Mouse (Mus musculus): ENCODE measurements at regions not wholly inside any gene's neighbourhood (a gene's known extent, or its start where the extent isn't known, plus 50 kb on each side); places are given as distances from the start of the nearest gene placed in this dataset.

DNA sequence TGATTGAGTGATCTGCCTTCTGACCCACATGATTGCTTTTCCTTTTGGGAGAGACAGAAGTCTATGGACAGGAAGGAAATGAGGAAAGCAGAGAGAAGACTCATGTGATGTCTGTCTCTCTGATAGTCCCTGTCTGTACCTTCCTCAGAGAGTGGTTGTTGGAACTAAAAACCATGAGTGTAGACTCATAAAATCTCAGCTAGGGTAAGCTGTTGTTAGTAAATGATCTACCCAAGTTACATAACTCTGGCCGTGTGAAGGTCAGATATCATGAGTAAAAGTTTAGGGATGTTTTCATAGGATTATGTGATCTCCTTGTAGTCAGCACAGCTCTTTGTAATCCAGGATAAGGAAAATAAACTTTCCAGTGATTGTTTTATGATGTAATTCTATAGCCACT lies 183.0 kb upstream of the Slc30a5 start:
- DNase-seq (ENCODE audit: low spot score): no peak

DNA sequence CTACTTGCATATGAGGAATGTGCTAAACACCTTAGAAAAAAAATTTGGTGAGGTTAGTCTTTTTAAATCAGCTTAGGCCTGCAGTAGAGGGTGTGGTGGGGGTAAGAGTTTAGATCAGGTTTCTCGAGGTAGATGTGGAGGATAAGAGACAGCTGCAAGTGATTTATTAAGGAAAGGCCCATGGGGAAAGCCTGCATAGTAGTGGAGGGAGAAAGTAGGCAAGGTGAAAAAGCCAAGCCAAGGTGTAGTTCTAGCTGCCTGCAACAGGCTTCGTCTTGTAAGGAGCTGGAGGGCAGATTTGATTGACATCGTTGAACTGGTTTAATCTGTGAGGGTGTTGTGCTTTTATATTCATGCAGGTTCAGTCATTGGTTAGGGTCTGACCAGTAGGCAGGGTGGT lies 182.2 kb upstream of the Slc30a5 start:
- DNase-seq (ENCODE audit: low spot score): no peak

- no peak for DNase-seq (ENCODE audit: low spot score)
These were observed 180.4 kb upstream of the Slc30a5 start for GRCm38 (mm10) chr13:101013604-101014003.

DNA sequence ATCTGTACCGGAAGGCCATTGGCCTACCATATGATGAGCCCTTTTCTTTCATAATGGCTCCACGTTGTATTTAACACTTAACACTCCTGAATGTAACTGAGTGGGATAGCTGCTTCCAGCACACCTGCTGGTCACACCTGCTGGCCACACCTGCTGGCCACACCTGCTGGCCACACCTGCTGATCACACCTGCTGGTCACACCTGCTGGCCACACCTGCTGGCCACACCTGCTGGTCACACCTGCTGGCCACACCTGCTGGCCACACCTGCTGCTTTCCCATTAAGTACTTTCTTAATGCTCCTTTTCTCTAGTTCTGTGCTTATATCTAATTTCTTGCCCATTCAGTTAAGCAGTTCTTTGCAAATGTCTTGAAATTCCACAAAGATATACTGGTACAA lies 157.4 kb upstream of the Slc30a5 start:
- DNase-seq (ENCODE audit: low spot score): no peak

DNA sequence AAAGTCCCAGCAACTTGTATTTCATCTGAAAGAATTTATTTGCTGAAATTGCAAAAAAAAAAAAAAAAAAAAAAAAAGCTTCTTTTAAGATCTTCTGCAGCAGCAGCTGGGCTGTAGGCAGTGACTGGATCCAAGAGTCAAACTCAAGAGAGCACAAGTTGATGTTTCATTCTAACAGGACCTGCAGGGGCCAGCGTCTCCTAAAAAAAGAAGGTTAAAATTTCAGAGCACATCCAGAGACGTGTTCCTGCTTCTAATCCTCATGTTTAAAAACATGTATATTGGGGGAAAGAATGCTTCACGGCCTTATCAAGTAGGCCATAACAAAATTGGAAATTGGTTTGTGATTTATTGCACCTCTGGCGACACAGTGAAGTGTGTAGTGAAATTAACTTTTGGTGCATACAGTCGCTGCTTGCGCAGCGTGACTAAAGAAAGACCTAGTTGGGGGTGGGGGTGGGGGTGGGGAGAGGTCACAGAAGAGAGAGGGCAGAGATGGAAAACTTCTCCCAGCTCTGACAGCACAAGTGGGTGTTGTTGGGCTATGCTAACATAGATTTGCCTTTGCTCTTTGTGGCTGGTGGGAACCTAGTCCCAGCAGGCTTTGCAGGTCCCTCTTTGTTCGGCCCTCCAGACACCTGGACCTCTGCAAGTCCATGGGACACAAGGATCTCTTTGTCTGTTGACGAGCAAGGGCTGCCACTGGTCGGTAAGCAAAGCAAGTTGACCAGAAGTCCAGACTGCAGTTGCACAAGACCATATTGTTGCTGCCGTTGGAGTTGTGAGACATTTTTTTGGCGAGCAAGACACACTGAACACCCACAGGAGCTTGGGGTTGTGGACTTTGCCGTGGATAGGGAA lies 155.7 kb upstream of the Slc30a5 start:
- DNase-seq (ENCODE audit: low spot score): peak; percentile 4

DNA sequence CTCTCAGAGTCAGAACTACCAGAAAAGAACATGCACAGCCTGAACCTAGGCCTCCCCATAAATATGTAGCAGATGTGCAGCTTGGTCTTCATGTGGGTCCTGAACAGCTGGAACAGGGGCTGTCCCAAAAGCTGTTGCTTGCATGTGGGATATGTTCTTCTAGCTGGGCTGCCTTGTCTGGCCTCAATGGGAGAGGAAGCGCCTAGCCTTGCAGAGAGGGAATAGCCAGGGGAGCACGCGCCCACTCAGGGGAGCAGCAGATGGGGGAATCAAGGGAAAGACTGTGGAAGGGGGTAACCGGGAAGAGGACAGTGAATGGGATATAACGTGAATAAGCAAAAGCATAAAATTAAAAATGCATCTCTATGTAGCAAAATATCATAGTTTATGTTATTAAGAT lies 154.9 kb upstream of the Slc30a5 start:
- DNase-seq (ENCODE audit: low spot score): no peak

- no peak for DNase-seq (ENCODE audit: low spot score)
These were observed 142.5 kb upstream of the Slc30a5 start for GRCm38 (mm10) chr13:100975741-100976140.

- DNase-seq (ENCODE audit: low spot score): no peak
These were observed 138.1 kb upstream of the Slc30a5 start for GRCm38 (mm10) chr13:100971080-100972017.

DNA sequence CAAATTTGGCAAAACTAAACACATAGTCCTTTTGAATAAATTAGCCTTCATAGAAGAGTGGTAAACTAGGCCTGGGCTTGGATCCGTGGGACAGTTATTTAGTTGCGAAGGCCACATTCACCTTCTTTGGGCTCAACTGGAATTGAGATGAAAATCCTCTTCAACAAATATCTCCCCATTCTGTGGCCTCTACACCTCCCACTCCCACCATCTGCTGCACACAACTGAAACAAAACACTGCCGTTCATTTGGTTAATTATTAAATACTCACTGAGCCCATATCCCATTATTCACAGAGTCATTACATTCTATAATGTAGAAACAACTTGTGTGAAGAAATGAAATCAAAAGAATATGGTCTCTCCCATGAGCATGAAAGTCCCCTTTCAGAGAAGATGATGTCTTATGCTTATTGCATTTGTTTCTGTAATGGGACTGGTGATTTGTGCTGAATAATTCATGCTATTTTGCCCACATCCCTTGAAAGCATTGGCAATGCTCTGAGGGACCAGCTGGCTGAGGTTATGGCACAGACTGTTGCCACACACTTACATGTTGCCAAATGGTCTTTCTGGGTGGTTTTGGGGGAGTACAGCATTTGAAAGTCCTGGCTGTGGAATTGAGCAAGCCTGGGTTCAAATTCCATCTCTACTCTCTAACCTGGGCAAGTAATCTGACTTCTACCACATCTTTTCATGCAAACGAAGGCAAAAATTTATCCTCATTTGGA lies 129.7 kb upstream of the Slc30a5 start:
- DNase-seq (ENCODE audit: low spot score): no peak

DNA sequence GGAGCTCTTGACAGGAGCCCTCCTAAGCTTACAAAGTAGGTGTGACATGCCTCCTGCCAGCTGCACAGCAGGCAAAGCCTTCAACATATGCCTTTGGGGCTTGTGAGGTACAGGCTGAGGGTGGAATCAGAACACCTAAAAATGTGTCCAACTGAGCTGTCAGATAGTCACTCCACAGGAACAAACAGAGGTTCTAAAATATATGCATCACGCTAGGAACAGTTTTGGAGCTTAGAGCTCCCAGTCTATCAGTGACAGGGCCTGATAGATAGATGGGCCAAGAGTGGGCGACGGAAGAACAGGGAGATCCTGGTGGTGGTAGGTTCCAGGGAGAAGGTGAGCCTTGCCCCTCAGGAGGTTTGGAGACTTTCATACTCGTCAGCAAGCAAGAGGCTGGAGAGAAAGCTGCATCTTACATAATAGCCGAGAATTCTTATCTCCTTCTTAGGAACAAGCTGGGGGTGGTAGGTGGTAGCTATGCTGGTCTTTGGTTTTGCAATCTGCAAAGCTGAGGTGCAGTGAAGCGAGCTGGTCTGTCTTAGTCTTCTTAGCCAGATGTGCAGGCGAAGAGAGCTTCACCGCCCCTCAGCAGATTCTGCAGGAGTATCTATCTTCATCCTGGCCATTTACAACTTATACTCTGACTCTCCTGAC lies 121.5 kb upstream of the Slc30a5 start:
- no peak for DNase-seq (ENCODE audit: low spot score)

DNA sequence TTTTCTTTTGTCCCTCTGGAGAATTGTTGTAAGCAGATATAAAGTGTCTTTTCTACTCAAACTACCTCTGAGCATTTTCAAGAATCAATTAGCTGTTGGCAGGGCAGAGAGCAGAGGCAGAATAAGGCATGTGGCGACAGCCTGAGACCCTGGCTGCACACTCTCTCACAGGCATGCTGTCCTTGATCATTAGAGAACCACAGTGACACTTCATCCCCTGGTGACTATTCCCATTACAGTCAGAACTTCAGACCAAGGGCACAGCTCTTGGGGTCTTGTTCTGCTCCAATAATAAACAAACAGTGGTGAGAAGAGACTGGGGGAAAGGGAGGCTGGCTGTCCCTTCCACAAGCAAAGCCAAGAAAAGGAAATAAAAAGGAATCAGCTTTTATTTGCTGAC lies 120.9 kb upstream of the Slc30a5 start:
- no peak for DNase-seq (ENCODE audit: low spot score)

DNA sequence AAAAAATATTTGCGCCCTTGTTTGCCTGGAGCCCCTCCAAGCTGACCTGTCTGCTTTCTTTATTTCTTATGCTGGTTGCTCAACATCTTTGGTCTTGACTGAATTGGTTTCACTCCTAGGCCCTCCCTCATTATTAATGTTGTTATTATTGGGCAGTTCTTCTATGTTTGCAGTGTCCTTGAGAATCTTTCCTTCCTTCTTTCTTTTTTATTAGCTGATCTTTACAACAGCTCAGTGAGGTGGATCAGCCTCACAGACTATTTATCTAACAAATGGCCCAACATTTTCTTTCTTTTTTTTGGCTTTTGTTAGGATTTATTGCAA lies 117.9 kb upstream of the Slc30a5 start:
- DNase-seq (ENCODE audit: low spot score): no peak

DNA sequence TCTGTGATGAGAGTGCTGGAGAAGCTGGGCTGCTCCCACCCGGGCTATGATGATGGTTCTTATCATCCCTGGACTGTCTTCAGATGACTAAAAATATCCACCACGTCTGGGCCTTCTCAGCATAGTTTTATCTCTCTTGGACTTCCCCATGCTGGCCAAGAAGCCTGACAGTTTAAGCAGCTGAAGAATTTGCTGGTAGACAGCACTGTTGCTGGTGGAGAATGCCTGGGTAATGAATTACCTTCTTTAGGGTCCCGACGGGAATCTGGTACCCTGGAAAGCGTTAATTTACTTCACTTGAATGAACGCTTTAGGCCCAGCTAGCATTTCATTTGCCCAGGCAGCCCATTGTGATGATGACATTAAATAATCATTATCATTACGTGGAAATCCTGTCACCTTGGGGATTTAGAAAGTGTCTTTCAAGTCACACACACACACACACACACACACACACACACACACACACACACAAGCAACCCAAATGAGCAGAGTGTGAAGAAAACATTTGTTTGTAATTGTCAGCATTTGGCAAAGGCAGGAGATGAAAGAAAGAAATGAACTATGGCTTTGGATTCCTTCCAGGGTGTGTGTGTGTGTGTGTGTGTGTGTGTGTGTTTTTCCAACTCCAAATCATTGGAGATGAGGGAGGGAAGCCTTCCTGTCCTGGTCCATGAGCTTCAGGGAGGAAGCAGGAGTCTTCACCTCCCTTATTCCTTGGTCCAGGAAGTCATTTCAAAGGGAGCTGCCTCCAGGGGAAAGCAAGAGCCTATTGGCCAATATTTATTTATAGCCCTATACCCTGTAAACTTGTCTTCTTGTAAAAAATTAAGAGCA lies 117.3 kb upstream of the Slc30a5 start:
- no peak for DNase-seq (ENCODE audit: low spot score)

DNA sequence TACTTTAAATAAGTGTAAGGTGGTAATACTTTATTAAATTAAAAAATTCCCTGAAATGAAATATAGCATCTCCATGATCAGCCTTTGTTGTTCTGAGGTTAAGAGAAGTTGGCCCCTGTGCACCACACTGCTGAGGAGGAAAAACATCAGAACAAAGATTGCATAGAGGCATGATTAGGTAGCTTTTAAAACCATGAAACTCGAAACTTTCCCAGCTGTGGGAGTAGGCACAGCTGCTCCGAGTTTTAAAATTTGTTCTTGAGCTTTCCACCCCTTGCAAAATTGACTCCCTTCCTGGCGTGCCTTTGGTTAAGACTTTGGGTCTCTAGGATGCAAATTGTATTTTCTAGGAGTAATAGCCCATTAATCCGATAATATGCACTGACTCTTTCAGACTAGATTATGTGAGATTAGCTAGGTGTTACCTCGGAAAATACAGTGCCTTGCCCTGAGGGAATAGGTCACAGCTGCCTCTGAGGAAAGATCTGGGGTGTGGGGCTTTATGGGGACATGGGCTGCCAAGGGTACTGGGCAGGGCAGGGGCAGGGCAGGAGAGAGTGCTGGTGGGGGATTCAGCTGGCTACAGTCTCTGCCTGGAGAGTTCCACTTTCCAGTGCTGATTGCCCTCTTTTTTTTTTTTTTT lies 110.1 kb upstream of the Slc30a5 start:
- DNase-seq (ENCODE audit: low spot score): no peak

GRCm38 (mm10) chr13:100940791-100941190 lies 107.6 kb upstream of the Slc30a5 start:
- DNase-seq (ENCODE audit: low spot score): no peak

- peak; percentile 58 for DNase-seq (ENCODE audit: low spot score)
These were observed 106.5 kb upstream of the Slc30a5 start for GRCm38 (mm10) chr13:100939677-100940076.

- no peak for DNase-seq (ENCODE audit: low spot score)
These were observed 100.0 kb upstream of the Slc30a5 start for GRCm38 (mm10) chr13:100933265-100933664.

GRCm38 (mm10) chr13:100899566-100899965 lies 66.3 kb upstream of the Slc30a5 start:
- DNase-seq (ENCODE audit: low spot score): no peak

- DNase-seq (ENCODE audit: low spot score): no peak
These were observed 60.6 kb upstream of the Slc30a5 start for GRCm38 (mm10) chr13:100893871-100894270.

DNA sequence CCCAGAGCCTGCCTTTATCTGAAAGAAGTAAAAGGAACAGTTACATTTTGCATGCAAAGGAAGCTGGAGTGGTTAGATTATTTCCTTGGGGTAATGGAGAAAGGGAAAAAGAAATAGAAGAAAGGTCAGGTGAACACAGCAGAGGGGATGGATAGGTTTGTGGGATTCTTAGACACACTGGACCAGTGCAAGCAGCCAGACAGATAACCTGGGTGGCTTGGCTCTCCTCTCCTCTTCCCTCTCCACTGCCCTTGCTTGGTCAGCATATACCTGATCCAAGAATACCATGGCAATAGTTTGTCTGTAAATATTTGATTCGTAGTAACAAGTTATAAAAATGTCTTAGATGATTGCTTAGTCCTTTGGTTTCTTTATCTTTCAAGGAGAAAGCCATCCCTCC lies 59.9 kb upstream of the Slc30a5 start:
- no peak for DNase-seq (ENCODE audit: low spot score)
